Mouse (Mus musculus) B cell, adult 2 months (primary cell): ENCODE results near the gene Olfr223.
A peak's percentile ranks its signal among the peaks of the same experiment; 100 is the strongest.
"Not testable (repeated sequence)": the region's sequence is repeated elsewhere in the genome, so short reads cannot be mapped to it uniquely, and the experiment has no call there.

Source experiments
- DNase-seq, 2 experiments: peaks; one replicate each; pipeline ENCODE4 v3.0.0; 2022

Olfr223 gene

DNA sequence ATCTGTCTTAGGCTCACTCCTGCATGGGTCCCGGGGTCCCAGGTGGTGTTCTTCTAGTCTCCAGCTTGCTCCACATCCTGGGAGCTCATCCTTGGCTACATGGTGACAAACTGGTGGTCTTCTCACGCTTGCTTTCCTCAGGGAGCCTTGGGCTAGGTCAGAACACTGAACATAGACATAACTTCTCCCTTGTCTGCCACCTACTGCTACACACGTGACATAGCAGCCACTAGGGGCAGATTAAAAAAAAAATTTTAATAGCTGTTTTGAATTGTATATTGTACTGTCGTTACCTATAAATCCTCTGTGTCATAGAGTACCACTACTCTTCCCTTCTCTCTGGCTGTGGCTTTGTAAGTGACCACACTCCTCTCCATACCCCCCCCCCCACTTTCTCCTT lies 3.0 kb upstream of the Olfr223 start:
- DNase-seq: peak in 1 of 2 experiments; percentile 4

DNA sequence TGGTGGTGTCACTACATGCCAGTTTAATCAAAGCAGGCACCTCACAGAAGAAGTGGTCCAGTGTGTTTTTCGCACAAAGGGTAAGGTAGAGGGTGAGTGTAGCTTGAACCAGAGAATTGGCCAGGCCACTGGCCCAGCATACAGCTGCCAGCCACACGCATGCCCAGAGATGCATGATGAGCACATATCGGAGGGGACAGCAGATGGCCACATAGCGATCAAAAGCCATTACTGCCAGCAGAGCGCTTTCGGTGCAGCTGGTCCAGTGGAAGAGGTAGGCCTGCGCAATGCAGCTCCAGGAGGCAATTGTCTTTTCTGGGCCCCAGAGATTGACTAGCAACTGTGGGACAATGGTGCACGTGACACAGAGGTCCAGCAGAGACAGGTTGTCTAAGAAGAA lies 3.6 kb downstream of the Olfr223 start:
- DNase-seq: no peak

DNA sequence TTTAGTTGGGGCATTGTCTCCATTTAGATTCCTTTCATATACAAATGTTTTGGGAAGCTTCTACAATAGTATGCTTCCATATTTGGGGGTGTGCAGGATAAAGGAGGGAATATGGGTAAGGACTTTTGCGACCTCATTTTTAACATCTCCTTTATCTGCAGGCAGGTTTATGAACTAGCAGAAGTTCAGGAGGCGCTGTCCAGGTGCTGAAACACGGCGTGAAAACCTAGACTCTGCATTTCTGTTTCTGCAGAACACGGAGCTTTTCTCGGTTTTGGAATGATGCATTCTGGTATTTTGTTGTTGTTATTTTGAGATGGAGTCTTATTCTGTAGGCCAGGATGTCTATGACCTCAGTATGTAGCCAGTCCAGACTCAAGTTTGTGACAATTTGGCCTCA lies 8.6 kb downstream of the Olfr223 start:
- peak; percentile 11 to 20 for DNase-seq

DNA sequence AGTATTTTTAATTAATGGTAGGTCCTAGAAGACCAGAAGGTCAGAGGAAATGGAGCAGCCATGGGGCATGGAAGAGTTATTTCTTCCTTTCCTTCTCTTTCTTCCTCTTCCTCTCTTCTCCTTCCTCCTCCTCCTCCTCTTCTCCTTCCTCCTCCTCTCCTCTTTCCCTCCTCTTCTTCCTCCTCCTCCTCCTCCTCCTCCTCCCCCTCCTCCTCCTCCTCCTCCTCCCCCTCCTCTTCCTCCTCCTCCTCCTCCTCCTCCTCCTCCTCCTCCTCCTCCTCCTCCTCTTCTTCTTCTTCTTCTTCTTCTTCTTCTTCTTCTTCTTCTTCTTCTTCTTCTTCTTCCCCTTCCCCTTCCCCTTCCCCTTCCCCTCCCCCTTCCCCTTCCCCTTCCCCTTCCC lies 17.0 kb downstream of the Olfr223 start, which contains the start of gene Olfr222:
TSS of gene Olfr222 (minus strand) at position 101 of the 400 bp plus-strand sequence.
- not testable (repeated sequence) for DNase-seq

DNA sequence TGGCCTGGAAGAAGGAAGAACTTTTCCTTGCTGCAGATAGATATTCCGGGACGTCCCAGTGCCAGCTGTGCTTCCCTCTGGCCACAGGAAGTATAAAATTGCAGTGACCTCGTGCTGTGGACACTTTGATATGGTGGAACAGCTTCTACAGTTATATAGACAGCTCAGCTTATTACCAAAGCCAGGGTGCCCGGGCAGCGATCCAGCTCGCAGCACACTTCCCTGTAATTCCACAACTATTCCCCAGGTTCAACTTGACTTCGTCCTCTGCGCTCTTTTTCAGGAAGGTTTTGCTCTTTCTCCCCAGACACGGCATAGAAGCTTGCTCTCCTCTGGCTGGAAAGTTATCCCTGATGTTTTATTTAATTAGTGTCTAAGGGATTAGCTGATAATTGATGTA lies 17.4 kb downstream of the Olfr223 start:
- DNase-seq: no peak

DNA sequence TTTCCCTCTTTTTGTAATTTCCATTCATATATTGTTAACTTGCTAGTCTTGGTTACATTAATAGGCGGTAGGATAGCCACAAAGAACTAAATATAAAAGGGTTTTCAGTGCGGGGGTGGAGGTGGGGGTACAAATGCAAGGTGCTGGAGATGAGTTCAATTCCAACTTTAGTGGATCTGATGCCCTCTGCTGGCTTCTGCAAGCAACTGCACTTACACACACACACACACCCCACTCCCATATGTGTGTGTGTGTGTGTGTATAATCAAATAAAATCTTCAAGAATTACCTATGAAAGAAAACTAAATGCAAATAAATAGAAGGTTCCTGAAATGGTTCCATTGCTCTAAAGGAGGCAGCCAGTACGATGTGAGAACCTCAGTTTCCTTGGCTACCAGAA lies 23.8 kb downstream of the Olfr223 start:
- peak; percentile 28 to 38 for DNase-seq

DNA sequence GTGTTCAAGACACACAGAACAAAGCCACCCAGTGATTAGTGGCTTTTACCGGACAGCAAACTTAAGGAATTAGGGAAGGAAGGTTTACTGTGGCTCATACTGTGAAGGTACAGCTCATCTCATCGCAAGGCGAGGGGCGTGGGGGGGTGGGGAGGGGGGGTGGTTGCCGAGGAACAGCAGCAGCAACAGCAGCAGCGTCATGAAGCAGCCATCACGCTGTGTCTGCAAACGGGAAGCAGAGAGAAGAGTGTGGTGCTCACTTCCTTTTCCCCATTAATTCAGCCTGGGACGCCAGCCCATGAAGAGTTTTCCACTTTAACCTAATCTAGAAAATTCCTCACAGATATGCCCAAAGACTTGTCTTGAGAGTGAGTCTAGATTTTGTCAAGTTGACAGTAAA lies 30.3 kb downstream of the Olfr223 start:
- no peak for DNase-seq

- DNase-seq: no peak
These were observed 30.8 kb downstream of the Olfr223 start for GRCm38 (mm10) chr11:59562336-59562735.

GRCm38 (mm10) chr11:59560906-59561305 lies 32.2 kb downstream of the Olfr223 start:
- no peak for DNase-seq

DNA sequence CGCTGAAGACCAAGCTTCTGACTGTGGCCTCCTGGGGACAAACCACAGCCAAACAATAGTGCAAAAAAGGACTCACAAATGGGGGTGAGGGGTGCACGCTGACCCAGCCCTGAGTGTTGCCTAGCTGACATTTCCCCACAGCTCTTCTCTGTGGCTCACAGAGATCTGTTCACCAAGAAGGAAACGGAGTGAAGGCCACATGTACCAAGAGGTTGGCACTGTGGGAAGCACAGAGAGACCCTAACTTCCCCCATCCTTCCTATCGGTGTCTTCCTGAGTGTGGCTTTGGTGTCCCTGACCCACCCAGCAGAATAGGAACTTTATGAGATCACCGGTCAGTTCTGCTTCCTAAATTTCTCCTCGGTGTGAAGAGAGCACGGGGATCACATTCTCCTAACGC lies 38.6 kb downstream of the Olfr223 start:
- no peak for DNase-seq

DNA sequence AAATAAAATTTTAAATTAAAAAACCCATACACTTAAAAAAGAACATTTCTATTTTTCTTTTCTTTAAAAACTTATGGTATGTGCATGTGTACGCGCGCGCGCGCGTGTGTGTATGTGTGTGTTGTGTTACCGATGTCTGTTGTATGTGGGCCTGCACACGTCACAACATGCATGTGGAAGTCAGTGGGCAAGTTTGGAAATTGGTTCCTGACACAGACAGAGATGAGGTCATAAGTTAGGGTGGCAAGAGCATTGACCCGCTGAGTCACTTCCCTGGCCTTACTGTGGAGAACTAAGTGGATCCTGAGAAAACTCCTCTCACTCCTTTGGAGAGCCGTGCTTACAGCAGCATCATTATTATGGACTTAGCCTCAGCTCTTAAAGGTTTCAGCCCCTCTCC lies 39.0 kb downstream of the Olfr223 start:
- no peak for DNase-seq

DNA sequence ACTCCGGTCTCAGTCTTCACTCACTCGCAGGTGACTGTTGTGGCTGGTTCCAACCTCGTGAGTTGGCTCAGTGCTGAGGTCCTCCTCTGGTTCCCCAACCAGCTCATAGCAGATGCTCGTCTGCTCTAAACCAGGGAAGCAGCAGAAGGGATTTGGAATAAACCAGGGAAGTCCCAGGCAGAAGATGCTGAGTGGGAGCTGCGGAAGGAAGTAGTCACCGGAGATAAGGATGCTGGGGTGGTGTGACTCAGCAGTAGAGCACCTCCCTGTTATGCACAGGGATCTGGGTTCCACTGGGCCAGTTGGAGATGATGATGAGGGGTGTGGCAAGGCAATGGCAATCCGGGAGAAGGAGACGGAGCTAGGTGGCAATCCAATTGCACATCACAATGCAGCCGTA lies 49.1 kb downstream of the Olfr223 start:
- DNase-seq: no peak

- no peak for DNase-seq
These were observed 49.7 kb downstream of the Olfr223 start for GRCm38 (mm10) chr11:59543376-59543775.

- no peak for DNase-seq
These were observed 50.6 kb downstream of the Olfr223 start for GRCm38 (mm10) chr11:59542442-59542841.

- peak in 1 of 2 experiments; percentile 9 for DNase-seq
These were observed 51.8 kb downstream of the Olfr223 start, which contains the start of gene Nlrp3 for GRCm38 (mm10) chr11:59541324-59541723. Gene Nlrp3, plus strand, starts transcription at chr11:59541568.

GRCm38 (mm10) chr11:59540123-59540522 lies 53.0 kb downstream of the Olfr223 start:
- no peak for DNase-seq
